Mouse (Mus musculus) layer of hippocampus, postnatal 14 days (tissue): ENCODE measurements at regions not wholly inside any gene's neighbourhood (a gene's known extent, or its start where the extent isn't known, plus 50 kb on each side); places are given as distances from the start of the nearest gene placed in this dataset.

Experiments
- DNase-seq, 2 experiments: peaks; one replicate each; pipeline ENCODE4 v3.0.0; 2021 to 2022; ENCODE audit warnings: low spot score in 2 of 2, mixed read lengths in 1 of 2

DNA sequence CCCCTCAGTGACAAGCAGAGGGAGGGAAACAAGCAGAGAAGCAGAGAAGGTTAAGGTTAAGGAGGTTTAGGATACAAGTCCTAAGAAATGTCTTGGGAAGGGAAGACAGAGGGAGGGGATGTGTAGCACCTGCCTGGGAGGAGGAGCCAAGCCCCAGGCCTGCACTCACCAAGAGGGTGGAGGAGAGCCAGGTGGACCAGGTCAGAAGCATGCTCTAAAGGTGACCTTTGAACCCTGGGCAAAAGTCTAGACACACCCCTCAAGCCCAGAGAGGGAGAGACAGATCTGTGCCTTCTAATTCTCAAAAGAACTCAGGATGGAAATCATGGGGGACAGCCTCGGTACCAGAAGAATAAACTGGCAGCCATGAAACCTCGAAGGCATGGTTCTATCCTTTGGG, 54.4 kb upstream of the Calm2 start:
- no peak for DNase-seq

- peak in 1 of 2 experiments; percentile 61 for DNase-seq
These were observed 55.1 kb upstream of the Calm2 start for GRCm38 (mm10) chr17:87501687-87502387.

DNA sequence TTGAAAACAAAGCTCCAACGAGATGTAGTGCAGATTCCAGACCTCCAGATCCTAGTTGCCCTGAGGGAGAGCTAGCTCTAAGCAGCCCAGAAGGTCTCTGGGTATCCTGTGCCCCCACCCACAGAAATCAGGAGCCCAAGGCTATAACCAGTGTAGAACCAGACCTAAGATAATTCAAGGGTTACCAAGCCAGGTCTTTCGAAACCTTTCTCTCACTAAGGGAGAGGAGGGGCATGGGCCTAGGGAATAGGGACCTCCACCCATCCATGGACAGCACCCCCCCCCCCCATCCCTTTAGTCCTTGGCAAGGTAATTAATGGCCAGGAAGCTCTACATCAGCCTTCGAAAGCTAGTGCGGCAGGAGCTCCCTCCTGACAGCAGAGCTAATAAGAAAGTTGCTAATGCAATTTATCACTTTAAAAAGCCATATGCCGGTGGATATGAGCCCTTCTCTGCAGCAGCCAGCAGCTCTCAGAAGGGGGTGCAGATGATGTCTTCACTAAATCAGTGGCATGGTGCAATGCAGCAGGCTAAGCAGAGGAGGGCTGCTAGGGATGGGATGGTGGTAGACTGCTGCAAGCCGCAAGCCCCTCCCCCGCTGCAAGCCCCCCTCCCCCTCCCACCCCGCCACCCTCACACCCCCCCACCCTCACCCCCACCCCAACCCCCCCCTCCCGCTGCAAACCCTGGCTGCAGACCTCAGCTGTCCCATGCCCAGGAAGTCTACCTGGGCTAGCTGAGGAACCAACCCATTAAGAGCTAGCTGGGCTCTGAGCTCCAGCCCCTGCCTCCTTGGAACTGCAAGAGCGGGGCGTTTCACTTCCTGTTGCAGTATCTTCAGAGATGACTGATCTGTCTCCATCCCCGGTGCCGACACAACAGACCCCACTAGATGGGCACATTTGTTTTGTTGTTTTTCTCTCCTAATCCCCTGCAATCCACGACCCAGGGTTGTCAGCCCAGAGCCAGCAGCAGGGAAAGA, 55.9 kb upstream of the Calm2 start:
- DNase-seq: peak in 1 of 2 experiments; percentile 26

DNA sequence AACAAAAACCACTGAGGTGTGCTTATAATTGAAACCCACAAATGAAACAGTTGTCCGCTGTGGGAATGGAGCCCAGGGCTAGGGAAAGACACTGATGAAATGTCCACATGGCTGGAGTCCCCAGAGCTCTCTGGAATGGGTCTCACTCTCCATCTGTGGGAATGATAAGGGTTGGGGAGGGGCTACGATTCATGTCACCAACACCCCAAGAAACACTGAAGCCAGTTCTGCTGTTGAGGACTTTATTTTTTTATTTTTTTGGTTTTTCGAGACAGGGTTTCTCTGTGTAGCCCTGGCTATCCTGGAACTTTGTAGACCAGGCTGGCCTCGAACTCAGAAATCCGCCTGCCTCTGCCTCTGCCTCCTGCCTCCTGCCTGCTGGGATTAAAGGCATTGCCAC, 56.8 kb upstream of the Calm2 start:
- no peak for DNase-seq

GRCm38 (mm10) chr17:87504960-87505681, 58.4 kb upstream of the Calm2 start:
- DNase-seq: peak in 1 of 2 experiments; percentile 36

- DNase-seq: no peak
These were observed 61.1 kb upstream of the Calm2 start for GRCm38 (mm10) chr17:87507848-87508247.

DNA sequence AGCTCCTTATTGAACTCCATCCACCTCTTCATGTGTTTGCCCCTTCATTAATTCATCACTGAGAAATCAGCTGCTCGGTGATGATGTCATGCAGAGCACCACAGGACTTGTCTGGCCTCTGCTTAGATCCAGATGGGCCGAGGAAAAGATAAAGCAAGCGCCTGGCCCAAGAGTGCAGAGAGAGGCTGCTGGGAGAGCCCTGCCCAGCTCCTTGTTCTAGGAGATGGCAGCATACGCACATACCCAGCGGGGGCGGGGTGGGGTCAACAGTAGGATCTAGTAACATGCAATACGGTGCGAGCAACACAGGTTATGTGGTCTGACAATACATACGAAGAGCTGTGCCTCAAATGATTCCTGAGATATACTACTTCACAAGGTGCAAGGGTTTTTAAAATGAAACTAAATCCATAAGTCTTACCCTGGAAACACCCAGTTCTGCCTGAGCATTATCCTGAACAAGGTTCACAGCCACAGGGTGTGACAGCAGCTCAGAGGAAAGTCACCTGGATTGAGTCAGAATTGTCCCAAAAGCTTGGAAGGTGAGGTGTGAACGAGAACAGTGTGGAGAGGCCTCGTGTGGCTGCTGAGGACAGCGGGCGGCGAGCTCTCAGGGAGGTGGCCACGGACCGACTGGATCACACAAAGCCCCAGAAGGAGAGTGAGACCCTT, 62.0 kb upstream of the Calm2 start:
- no peak for DNase-seq

DNA sequence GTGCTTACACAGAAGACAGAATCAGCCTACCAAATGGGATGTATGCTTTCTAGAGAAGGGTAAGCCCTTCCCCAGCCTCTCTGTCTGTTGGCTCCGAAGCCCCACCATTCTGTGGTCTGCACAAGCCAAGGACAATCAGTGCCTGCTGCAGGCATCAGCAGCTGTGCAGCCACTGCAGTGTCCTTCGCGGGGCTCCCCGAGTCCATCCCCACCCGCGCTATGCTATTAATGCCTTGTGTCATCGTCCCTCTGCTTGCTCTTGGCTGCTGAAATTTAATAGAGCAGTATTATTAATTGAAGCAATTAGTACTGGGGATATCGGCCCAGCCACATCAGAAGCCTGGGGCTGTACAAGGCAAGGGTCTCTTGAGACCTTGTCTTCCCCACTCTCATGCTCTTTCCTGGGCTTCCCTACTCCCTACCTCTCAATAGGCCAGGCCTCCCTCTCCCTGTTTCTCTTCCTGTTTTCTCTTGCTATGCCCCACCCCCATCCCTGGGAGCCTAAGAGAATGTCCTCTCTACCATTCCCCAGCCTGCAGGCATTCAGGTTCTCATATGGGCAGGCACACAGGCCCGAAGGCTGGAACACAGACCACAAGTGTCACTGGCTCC, 65.4 kb upstream of the Calm2 start:
- DNase-seq: no peak

DNA sequence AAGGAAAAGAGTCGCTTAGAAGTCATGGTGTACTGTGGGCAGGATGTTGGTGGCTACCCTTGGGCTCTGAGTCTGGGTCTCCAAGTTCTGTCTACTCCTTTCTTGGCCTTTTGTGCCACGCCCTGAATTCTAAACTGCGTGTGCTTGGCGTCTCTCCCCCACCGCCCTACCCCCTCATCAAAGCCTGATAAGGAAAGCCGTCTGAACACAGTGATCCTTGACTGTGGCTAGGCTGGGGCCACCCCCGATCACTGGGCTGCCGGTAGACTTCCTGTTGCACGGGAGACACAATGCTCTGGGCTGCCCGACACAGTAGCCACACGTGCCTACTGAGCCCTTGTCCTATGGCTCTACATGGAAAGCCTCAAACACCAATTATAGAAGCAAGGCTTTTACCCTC, 67.1 kb upstream of the Calm2 start:
- no peak for DNase-seq

DNA sequence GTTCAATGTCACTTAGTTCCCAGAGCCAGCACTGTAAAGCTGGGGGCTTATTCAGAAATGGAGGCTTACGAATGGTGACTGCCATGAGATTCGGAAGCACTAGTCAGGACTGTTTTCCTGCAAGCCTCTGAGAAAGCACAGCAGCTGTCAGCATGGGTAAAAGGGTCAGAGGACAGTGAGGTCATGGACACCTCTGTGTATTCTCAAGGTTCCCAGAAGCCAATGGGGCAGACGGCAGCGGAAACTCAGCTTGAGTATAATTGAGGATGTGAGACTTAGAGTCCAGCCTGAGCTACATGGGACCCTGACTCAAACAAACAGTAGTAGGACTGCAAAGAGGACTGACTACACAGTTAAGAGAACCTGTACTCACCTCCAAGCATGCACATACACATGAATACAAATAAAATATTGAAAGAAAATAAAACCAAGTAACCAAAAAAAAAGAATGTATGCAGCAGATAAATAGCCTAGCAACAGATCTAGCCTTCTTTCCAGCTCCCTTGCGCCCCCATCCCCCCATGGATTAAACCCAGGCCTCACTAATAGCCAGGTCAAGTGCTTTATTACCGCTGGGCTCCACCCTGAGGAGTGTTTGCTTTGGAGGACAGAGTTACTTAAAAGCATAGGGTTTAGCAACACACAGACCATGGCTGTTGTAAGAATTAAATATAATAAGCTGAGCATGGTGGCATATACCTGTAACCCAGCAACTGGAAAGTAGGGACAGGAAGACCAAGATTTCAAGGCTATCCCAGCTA, 67.8 kb upstream of the Calm2 start:
- DNase-seq: no peak

DNA sequence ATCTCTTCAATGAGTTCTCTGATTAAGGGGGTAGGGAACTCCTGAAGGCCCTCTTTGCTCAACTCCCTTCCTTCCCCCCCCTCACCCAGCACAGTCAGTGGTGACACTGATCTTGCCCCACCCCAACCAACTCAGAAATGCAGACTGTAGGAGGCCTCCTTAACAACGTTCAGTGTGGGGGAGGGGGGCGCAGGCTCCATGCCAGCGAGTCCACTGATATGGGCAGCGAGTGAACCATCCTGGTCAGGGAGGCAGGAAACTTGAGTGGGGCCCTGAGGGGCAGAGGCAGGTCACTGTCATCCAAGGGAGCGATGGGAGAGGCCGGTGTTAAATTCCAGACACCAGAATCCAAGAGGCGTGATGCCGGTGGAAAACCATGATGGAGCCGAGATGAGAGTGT, 70.5 kb upstream of the Calm2 start:
- DNase-seq: no peak

DNA sequence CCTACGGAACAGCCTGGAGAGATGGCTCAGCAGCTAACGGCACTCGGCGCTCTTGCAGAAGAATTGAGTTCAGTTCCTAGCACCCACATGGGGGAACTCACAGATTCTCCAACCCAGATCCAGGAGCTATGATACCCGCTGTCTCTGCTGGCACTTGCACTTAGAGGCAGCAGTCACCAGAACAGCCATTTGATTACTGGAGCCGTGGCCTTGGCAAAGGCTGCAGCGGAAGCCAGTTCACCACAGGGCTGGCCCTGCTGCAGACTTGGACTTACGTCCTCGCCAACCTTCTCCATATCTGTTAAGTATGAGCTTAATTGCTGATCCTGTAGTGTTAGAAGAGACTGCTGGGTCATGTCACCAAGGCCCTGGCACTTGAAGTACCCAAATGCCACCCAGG, 72.7 kb upstream of the Calm2 start:
- DNase-seq: no peak

DNA sequence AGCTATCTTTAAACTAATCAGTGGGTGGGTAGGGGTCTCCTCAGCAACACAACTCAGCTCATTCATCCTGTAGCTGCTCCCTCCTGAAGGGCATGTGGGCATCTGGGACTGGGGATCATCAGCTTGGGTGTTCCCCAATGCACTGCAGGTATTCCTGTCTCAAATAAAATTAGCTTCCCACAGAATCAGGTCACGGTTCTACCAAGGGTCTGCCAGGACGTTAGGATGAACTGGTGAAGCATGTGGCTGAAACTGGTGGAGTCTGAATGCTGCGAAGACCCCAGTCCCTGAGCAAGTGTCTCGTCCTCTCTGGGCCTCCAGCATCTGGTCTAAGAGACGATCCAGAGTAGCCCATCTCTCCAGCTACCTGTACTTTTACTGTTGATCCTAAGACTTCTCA, 74.1 kb upstream of the Calm2 start:
- DNase-seq: no peak

- no peak for DNase-seq
These were observed 75.0 kb upstream of the Calm2 start for GRCm38 (mm10) chr17:87521622-87522151.

GRCm38 (mm10) chr17:87522500-87523091, 75.9 kb upstream of the Calm2 start:
- no peak for DNase-seq

DNA sequence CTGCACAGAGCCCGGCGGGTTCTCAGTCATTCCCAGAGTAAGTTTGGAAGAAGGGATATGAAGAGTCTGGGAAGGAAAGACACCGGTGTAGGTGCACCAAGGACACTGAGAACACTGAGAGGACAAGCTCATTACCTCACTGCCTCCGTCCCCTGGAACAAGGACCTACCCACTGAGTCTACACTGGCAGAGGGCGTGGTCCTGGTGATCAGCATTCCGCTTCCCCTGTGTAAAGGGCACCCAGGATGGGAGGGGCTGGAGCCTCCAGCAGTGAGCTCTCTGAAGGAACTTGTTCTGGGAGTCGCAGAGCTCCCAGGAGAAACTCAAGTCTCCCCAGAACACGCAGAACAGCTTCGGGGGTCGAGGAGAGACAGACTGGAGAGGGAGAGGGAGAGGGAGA, 76.9 kb upstream of the Calm2 start:
- DNase-seq: no peak

- no peak for DNase-seq
These were observed 80.4 kb upstream of the Calm2 start for GRCm38 (mm10) chr17:87527174-87527573.

DNA sequence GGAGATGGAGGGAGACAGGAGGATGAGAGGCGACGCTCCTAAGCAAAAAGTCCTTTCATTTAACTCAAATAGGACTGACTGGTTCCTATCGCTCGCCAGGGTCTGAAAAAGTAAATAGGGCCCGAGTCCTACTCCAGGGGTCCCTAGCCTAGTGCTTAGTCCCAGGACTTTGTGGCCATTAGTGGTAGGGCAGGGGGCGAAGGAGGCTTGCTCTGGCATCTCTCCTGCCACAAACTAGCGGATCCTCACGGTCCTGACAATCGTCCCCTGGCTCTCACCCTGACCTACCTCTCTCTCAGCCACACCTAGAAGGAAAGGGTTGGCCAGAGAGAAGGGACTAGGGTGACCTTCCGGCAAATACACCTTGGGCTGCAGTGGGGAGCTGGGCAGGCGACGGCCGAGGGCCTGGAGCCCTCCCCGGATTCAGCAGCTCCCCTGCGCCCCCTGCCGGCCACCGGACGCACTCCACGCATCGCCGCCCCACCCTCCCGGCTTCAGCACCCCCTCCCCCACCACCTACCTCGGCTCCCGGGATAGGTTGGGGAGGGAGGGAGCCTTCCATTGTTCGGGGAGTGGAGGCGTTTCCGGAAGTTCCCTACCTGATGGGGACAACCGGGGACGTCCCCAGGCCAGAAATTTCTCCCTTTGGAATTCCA, 83.6 kb upstream of the Calm2 start:
- peak; percentile 71 to 81 for DNase-seq
